Mouse (Mus musculus) brown adipose tissue, adult 24 weeks (tissue): ENCODE data around the gene Tmem229b. TPM values are rescaled to one million over a fixed set of nuclear protein-coding genes. Genes with fewer than 3 reads are reported as not detected.

ENCODE experiments used
- H3K27ac ChIP-seq: fragments of 200-500 bp; replicated peaks from 2 replicates; pipeline ENCODE4 v1.5.1; 2012; ENCODE audit warnings: low read depth, mild to moderate bottlenecking, low read length
- H3K4me1 ChIP-seq: fragments of 200-500 bp; 2 replicates; pipeline ENCODE4 v1.6.1; 2012; ENCODE audit warnings: low read length, mixed read lengths; ENCODE audit not compliant: control insufficient read depth, insufficient read depth, insufficient read length
- H3K4me3 ChIP-seq: fragments of 200-500 bp; 2 replicates; pipeline ENCODE4 v1.5.1; 2012; ENCODE audit warnings: low read depth, mild to moderate bottlenecking, low read length, moderate library complexity; ENCODE audit not compliant: insufficient read depth
- polyA plus RNA-seq: library from polyadenylated mRNA; stranded (reverse); fragments of >200 nt; gene quantifications from 2 replicates; pipeline ENCODE4 v1.2.4, GENCODE M21; 2012; ENCODE audit not compliant: missing spikeins, insufficient read depth, insufficient read length

The Tmem229b gene
- polyA plus RNA-seq: 1.0 and 3.5 TPM in 2 replicates

DNA sequence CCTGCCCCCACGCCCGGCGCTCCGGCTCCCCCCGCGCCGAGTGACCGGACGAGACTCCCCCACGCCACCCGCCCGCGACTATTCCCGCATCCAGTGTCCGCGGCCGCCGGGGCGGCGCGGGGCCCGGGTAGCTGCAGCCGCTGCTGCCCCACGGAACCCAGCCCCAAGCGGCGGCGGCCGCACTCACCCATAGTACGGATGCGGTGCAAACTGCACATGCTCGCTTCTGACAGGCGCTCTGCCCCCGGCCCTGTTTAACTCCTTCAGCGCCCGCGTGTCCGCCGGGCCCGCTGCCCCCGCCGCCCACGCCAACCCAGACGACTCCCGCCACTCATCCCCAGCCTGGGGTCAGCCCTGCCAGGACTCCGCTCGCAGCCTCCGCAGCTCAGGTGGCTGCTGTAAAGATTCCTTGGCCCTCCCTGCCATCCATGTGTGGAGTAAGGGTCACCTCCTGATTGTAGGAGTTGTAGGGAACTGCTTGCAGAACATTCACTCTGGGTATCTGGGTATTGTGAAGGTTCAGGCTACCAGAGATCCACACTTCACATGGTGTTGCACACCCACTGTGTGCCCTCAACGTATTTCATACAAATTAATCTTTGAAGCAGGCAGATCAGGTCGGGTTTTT lies at the start of gene Tmem229b:
Gene Tmem229b (minus strand): TSS at position 502 of the 628 bp plus-strand sequence.
- Histone ChIP-seq H3K4me1 (peaks cover 3% of the 10 kb centered on the region; the same call in 1 of the 2 replicates), H3K27ac (peak within 1 kb of the TSS; percentile 58), H3K4me3 (peak within 1 kb of the TSS; percentile 96)

DNA sequence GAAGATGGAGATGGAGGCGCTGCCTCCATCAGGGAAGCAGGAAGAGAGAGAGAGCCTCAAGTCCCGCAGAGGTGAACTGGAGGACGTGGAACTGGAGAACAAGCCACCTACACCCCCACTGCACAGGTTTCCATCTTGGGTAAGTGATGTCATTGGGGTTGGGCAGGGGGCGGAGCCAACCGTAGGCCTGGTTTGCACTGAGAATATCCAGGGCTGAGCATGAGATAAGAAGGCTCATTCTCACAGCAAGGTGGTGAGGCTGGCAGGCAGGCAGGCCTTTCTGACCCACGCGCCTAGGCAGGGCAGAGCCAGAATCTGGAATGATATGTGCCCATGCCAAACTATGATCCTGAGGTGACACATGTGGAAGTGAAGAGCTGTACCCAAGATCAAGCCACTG lies 47.8 kb upstream of the Tmem229b start:
- no peaks in the 10 kb centered on the region for H3K4me1 ChIP-seq
- H3K27ac ChIP-seq: no peak overlapping the region

DNA sequence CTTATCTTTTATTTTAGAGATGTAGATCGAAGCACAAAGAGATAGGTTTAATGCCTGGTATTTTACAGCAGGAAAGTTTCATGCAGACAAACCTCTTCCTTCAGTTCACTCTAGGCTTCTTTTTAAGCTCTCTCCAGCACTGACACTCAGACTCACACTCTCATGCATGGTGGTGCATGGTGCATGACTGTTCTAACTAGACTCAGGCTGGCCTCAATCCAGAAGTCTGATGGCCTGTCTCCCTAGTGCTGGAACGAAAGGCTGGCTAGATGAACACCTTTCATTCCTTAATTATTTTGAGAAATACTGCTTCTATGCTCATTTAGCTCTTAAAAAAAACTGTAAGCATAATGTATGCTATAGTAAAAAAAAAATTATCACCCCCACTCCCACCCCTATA lies 44.6 kb upstream of the Tmem229b start:
- Histone ChIP-seq H3K27ac (no peak overlapping the region), H3K4me1 (no peaks in the 10 kb centered on the region), H3K4me3 (no peak overlapping the region)

More for the DNA sequence above, 47.8 kb upstream of the Tmem229b start:
- H3K4me3 ChIP-seq: no peak overlapping the region

DNA sequence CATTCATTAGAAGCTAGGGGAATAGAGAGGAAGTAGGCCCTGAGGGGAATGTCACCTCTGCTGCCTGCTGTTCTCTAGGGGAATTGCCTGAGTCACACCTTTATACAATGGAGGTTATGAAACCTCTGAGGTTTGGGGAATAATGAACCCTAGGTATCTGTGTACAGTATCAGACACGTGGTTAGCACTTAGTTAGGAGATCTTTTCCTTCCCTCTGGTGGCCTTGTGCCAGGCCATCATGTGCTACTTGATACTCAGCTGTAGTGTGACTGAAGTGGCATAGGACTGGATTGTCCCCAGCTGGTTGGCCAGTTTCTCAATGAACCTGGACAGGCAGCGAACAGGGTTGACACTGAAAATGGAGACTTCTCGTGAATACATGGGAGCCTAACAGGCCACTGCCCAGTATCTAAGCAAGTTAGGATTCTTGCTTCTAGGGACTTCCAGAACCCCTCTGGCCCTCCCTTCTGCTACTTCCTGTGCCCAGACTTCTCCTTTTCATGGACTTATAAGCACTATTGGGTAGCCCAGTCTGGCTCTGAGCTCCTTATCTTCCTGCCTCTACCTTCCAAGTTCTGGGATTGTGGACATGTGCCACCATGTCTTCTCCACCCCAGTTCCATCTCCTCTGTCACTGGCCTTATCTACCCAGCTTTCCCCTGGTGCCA lies 43.3 kb upstream of the Tmem229b start:
- Histone ChIP-seq H3K4me3 (no peak overlapping the region), H3K4me1 (no peaks in the 10 kb centered on the region), H3K27ac (no peak overlapping the region)

DNA sequence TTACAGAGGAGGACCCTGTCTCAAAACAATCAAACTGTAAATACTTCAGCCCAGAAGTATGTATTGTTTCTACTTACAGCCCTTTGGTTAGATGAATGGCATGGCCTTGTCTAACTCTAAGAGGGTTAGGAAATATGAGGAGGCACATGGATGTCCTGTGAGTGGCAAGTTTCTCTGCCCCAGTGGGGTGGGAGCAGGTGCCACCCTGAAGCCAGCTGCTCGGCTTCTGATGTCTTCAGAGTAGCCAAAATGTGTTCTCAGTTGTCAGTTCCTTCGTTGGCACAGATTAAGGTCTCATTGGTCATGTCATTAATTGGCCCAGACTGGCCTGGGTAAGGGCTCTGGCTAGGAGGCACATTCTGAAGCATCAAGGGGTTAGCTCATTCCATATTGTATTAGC lies 42.4 kb upstream of the Tmem229b start:
- Histone ChIP-seq H3K27ac (no peak overlapping the region), H3K4me3 (no peak overlapping the region), H3K4me1 (no peaks in the 10 kb centered on the region)

DNA sequence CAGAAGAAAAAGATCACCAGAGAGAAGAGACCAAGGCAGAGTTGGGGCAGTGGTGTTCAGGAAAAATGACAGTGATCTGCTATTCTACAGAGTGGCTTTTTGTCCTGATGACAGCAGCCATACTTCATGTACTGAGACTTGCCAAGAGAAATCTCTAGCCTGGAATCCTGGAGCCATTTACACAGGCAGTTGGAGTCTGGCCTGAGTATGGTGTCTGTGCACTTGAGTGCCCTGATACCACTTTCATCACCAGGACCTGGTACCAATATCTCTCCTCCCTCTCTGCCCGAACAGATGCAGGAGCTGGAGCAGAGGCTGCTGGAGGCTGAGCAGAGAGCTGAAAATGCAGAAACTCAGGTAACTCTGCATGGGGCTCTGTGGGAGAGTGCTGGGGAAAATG lies 41.5 kb upstream of the Tmem229b start:
- no peaks in the 10 kb centered on the region for H3K4me1 ChIP-seq
- no peak overlapping the region for H3K27ac ChIP-seq
- no peak overlapping the region for H3K4me3 ChIP-seq

DNA sequence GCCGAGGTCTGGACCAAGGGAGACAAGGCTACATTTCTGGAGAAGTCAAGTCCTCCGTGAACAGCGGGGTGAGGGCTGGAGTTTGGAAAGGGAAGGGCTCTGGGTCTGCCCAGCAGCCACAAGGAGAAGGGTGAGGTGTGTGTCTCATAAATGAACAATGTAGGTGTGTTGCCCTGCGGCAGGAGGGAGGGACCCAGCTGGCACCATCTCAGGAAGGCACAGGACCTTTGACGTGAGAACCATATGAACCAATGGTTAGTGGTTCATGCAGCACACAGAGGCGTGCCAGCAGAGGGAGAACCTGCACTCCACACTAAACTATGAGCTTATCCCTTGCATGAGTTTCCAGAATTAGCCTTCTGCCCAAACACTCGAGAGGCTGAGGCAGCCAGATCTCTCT lies 39.8 kb upstream of the Tmem229b start:
- Histone ChIP-seq H3K4me3 (no peak overlapping the region), H3K4me1 (no peaks in the 10 kb centered on the region), H3K27ac (no peak overlapping the region)

DNA sequence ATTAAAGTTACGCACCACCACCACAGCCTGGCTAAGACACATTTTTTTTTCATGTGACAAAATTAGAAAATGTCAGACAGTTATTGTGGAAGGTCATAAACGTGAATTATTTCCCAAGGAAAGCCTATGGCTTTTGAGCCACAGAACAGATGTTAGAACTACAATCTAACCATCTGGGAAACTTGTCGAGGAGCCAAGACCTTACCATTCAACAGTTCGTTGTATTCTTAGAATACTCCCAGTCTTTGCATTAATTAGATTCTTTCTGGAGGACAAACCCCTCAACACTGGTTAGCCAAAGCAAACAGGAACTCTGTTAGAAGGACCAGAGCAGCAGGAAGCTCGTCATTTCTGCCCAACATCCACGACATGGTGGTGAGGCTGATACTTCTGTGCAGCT lies 38.7 kb upstream of the Tmem229b start:
- no peaks in the 10 kb centered on the region for H3K4me1 ChIP-seq
- no peak overlapping the region for H3K27ac ChIP-seq
- no peak overlapping the region for H3K4me3 ChIP-seq

DNA sequence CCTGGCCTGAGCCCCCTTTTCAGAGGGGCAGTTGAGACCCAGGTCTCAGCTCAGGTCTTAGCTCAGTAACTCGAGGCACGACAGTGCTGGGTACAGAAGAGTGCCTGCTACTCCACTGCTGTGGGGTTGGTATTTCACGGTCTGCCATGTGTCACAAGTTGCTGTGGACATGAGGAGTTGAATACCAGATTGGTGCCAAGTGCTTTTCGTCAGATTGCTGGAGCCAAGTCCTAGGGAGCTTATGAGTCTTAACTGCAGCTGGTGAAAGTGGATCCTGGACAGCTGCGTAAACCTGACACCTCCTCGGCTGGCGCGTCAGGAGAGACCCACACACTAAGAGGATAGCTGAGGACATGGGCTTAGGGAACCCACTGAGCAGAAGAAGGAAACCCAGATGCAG lies 37.2 kb upstream of the Tmem229b start:
- H3K4me1 ChIP-seq: no peaks in the 10 kb centered on the region
- H3K4me3 ChIP-seq: no peak overlapping the region
- H3K27ac ChIP-seq: no peak overlapping the region

DNA sequence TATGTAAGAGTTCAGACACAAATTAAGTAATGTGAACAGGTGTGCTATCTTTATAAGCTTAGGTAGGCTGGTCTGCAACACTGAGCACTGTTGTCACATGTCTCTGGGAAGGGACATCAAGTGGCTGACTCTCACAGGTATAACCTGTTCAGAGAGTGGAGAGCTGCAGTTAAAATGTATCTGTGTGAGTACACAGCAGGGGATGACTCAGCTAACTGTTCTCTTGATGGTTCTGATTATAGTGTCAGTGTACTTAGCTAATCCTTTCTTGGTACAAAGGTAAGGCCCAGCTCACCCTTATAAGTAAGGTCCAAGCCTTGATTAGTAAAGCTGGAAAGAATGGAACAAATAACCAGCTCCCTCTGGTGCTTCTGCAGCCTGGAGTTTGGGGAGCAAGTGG lies 34.0 kb upstream of the Tmem229b start:
- H3K4me3 ChIP-seq: no peak overlapping the region
- no peaks in the 10 kb centered on the region for H3K4me1 ChIP-seq
- H3K27ac ChIP-seq: no peak overlapping the region

DNA sequence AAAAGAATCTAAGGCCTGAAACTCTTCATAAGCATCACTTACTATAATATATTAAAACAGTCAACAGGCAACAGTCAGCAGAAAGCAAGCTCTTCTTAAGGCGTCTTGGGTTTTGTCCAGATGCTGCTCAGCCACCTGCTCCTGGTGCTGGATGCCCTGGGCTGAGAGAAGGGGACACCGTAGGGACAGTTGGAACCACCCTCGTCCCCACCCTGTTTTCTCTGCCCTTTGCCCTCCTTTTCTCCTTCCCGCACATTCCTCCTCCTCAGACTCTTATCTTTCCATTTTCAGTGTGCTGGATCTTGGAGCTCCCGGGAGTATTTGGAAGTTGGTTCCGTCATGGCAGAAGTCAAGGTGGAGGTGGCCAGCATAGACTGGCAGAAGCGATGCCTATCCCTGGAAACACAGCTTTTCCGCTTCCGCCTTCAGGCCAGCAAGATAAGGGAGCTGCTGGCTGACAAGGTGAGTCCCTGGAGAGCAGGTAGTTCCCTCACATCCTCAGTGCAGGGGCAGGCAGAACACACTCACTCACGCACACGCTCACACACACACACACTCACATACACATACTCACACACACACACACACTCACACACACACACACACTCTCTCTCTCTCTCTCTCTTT lies 32.9 kb upstream of the Tmem229b start:
- H3K27ac ChIP-seq: no peak overlapping the region
- no peak overlapping the region for H3K4me3 ChIP-seq
- H3K4me1 ChIP-seq: no peaks in the 10 kb centered on the region

DNA sequence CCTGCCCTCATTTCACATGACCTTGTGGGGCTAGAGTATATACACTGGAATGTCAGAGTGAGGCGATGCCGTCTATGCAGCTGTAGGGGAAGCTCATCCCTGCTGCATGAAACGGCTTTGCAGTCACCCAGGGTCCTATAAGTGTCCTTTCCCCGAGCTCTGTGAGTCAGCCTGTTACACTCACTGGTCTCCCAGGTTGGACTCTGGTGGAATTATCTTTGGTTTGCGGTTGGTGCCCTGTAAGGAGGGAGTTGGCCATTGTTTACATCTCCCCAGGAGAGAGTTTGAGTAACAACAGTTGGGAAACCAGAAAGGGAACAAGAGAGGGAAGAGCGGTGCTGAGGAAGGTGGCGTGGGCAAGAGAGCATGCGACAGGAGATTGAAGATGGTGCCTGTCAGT lies 32.3 kb upstream of the Tmem229b start:
- Histone ChIP-seq H3K4me1 (no peaks in the 10 kb centered on the region), H3K4me3 (no peak overlapping the region), H3K27ac (no peak overlapping the region)

DNA sequence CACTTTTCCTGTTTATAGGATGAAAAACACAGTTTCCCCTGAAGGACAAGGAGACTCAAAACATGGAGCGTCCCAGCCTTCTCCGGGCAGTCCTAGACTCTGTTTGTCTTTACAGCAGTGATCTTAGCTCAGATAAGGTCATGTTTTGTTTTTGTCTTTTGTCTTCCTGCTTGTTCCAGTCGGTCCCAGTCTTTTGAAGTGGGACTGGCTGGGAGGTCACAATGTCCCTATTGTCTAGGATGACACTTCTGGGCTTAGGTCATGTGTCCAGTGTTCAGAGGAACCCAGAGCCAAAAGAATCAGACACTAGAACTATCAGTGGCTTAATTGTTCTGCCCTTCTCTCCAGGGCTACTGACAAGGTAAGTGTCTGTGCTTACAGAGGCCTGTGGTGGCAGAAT lies 27.9 kb upstream of the Tmem229b start:
- no peak overlapping the region for H3K4me3 ChIP-seq
- no peak overlapping the region for H3K27ac ChIP-seq
- H3K4me1 ChIP-seq: no peaks in the 10 kb centered on the region

DNA sequence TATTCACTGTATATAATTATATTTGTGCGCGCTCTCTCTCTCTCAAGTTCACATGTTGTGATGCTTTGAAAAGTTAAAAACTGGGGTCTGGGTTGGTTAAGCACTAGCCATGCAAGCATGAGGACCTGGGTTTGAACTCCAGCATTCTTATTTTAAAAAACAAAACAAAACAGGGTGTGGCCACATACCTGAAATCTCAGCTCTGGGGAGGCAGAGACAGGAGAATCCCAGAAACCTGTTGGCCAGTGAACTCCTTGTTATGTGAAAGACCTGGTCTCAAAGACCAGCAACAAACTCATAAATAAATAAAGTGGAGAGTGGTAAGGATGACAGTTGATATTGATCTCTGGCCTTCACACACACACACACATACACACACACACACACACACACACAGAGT lies 26.9 kb upstream of the Tmem229b start:
- Histone ChIP-seq H3K4me1 (no peaks in the 10 kb centered on the region), H3K27ac (no peak overlapping the region), H3K4me3 (no peak overlapping the region)

DNA sequence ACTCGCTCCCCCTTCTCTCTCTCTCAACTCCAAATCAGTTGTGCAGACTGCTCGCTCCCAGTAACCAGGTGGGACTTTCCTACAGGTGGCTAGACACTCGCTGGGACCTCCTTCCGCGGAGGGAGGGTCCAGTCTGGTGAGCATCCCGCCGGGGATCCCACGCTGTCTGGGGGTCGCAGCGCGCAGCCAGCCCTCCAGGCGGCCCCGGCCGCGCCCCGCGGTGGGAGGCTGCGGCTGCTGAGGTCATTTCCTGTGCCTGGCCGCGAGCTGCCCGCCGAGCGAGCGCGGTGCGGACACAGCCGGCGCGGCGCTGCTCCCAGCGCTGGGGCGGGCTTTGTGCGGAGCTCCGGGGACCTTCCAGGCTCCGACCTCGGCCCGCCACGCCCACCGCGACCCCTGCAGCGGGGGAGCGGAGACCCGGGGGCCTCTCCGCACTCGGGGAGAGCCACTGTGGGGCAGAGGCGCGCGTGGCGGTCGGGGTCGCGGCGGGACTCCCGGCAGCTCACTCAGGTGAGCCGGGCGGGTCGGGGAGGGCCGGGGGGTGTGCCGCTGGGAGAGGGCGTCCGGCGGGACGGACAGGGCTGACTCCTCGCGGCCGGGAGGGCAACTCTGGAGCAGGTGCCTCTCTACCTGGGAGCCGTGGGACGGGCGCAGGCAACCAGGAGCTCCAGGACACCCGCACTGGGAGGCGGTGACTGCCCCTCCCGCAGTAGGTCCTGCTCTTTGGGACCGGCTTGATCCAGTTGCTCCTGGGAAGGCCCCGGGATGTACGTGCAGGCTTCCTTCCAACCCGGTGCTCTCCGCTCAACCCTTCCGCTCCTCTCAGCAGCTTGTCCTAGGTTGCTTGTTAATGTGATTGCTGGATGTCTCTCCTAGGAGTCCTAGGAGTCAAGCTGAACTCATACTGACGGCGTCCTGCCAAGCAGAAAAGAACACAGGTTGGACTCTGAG lies 21.8 kb upstream of the Tmem229b start, which contains the start of gene Plekhh1:
Gene Plekhh1 (plus strand): TSS at position 253 of the 951 bp plus-strand sequence.
- H3K4me3 ChIP-seq: peak within 1 kb of the TSS; percentile 89
- H3K4me1 ChIP-seq: no peaks in the 10 kb centered on the region
- H3K27ac ChIP-seq: no peak within 1 kb of the TSS
